Mouse (Mus musculus): ENCODE data around the gene Crybg1. TPM values are rescaled to one million over a fixed set of nuclear protein-coding genes. Genes with fewer than 3 reads are reported as not detected.

Gene Crybg1
- polyA plus RNA-seq, 1 experiment from 2014 or later, result 0.22 TPM

DNA sequence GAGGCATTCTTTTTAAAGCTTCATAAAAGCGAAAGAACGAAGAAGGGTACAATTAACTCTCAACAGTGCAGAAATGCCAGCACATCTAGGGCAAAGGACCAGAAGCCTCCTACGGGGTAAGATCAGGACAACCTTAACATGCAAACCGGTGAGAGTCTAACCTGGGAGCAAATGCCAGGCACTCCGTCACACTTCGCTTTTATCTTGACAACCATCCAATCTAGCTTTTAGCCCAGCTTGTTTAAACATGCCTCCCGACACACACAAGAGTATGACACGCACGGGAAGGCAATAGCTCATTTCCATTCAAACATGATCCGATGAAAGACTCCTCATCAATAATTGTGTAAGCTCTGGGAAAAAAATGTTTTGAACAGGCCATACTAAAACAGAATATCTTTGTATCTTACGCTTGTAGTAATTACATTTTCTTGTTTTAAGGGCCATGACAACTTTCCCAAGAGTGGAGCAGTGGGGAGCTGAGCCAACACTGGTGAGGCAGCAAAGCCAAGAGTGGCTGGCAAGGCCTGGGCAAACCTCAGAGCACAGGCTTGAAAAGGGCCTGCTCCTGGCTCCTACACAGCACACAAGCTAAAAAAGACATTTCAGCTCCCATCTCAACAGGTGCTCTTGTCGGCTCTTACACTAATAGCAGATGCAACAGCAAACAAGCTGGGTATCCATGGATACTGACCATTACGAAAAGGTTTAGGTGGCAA is 10.4 kb downstream of the Crybg1 start:
- Histone ChIP-seq H3K9me3 (no peaks in the 10 kb centered on the region), H3K4me1 (peaks cover 6% of the 10 kb centered on the region; the same call in 1 of the 2 replicates), H3K36me3 (replicated peaks) (no peaks in the 10 kb centered on the region), H3K27me3 (no peaks in the 10 kb centered on the region), H3K4me2 (no peak overlapping the region), H3K27ac (no peak overlapping the region), H3K9ac (no peak overlapping the region), H3K4me3 (replicated peaks) (no peak overlapping the region)
- 88% methylated on average over 13 of the region's 13 CpGs for WGBS
- no peak for ATAC-seq (ENCODE audit: low FRiP score)

DNA sequence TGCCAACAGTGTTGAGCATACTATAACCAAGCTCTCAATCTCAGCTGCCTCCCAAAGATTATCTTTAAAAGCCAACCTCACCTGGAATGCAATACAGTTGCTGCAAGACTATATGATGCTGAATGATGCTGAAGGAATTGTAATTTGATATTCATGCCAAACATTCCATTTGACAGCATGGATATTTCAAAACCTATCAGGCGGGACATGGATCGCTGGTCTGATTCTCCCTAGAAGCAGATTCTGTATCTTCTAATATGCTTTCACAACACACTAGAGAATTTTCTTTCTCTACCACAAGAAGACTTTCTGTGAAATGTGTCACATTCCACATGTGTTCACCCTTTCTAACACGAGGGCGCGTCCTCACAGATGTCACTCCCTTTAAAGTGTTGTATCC is 22.6 kb downstream of the Crybg1 start:
- Histone ChIP-seq H3K9ac (no peak overlapping the region), H3K4me3 (replicated peaks) (no peak overlapping the region), H3K9me3 (no peaks in the 10 kb centered on the region), H3K27me3 (no peaks in the 10 kb centered on the region), H3K4me2 (no peak overlapping the region), H3K36me3 (replicated peaks) (no peaks in the 10 kb centered on the region), H3K27ac (no peak overlapping the region), H3K4me1 (peaks cover 4% of the 10 kb centered on the region; the same call in 1 of the 2 replicates)
- no peak for ATAC-seq (ENCODE audit: low FRiP score)
- WGBS, result 89% methylated on average over 5 of the region's 5 CpGs

DNA sequence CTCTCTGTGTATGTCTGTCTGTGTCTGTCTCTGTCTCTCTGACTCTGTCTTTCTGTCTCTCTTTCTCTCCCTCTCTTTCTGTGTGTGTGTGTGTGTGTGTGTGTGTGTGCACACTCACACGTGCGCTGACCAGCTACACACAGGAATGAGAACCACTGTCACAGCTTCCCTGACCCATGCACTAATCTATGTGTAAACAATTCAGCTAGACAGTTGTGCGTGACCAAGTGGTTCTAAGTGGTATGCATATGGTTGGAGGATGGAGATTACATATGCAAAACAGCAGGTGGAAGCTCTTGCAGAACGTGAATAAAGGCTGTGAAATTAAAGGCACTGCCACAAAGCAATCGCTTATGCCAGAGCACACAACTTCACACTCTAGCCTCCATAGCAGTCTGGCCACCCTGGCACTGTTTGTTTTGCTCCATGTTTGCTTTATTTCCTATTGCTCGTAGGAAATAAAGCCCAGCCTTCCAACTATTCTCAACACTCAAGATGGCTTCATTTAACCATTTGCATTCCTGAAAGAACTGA is 24.2 kb downstream of the Crybg1 start:
- H3K9me3 ChIP-seq, result no peaks in the 10 kb centered on the region
- H3K36me3 ChIP-seq (replicated peaks), result no peaks in the 10 kb centered on the region
- no peak overlapping the region for H3K4me3 ChIP-seq (replicated peaks)
- H3K27me3 ChIP-seq, result no peaks in the 10 kb centered on the region
- ATAC-seq (ENCODE audit: low FRiP score), result peak; percentile 55; the same call in 1 of the 2 replicates
- H3K4me2 ChIP-seq, result no peak overlapping the region
- no peak overlapping the region for H3K27ac ChIP-seq
- peaks cover 4% of the 10 kb centered on the region; the same call in 1 of the 2 replicates for H3K4me1 ChIP-seq
- 52% methylated on average over 6 of the region's 6 CpGs for WGBS
- H3K9ac ChIP-seq, result no peak overlapping the region

DNA sequence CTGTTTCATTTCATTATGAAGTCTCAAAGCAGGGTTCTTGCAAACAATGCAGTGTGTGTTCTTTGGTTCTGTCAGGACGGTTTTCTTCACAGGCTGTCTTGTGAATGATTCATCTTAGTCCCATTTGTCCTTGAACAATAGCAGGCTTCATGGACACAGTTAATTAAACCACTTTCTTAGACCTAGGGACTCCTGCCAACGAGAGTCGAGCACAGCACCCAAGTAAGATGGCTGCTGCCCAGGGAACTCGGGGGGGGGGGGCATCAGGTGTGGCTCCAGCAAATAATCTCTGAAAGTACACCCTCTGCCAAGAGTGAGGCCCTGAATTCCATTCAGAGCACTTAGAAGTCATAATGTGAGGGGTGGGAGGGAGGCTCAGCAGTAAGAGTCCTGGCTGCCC is 30.0 kb downstream of the Crybg1 start:
- no peak overlapping the region for H3K4me3 ChIP-seq (replicated peaks)
- no peaks in the 10 kb centered on the region; the same call in 1 of the 2 replicates for H3K4me1 ChIP-seq
- no peak overlapping the region for H3K4me2 ChIP-seq
- H3K36me3 ChIP-seq (replicated peaks), result no peaks in the 10 kb centered on the region
- ATAC-seq (ENCODE audit: low FRiP score), result no peak
- no peaks in the 10 kb centered on the region for H3K9me3 ChIP-seq
- H3K27me3 ChIP-seq, result no peaks in the 10 kb centered on the region
- WGBS, result 24% methylated on average over 4 of the region's 4 CpGs
- H3K27ac ChIP-seq, result no peak overlapping the region
- H3K9ac ChIP-seq, result no peak overlapping the region

DNA sequence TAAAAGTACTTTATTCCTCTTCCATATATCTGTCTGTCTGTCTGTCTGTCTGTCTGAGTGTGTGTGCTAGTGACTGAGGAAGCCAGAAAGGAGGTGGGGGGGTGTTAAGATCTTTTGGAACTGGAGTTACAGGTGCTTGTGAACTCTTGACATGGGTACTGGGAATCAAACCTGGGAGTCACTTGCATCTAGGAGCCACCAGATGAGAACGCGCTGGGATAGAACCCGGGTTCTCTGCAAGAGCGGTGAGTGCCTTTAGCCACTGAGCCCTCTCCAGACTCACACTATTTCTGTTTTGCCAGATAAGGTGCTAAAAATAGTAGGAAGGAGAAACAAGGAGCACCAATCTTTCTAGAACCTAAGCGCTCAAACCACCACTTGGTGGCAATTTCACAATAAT is 31.9 kb downstream of the Crybg1 start:
- ATAC-seq (ENCODE audit: low FRiP score), result no peak
- Histone ChIP-seq H3K4me2 (no peak overlapping the region), H3K36me3 (replicated peaks) (no peaks in the 10 kb centered on the region), H3K4me1 (no peaks in the 10 kb centered on the region; the same call in 1 of the 2 replicates), H3K9me3 (no peaks in the 10 kb centered on the region), H3K9ac (no peak overlapping the region), H3K4me3 (replicated peaks) (no peak overlapping the region), H3K27ac (no peak overlapping the region), H3K27me3 (no peaks in the 10 kb centered on the region)
- WGBS, result 95% methylated on average over 5 of the region's 5 CpGs

DNA sequence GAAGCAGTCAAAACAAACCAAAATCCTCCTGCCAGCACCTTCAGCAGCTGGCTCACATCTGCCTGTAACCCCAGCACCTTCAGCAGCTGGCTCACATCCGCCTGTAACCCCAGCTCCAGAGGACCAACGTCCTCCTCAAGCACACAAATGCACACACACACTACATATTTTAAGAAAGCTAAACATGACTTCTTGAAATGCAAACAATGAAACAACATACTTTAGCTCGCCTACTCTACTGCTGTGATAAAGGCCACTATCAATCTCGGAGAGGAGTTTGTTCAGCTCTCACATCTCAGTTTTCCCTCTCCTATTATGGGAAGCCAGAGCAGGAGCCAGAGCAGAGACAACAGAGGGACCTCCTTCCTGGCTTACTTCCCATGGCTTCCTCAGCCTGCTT is 34.0 kb downstream of the Crybg1 start:
- H3K4me1 ChIP-seq, result no peaks in the 10 kb centered on the region; the same call in 1 of the 2 replicates
- WGBS, result 71% methylated on average over 4 of the region's 4 CpGs
- no peak for ATAC-seq (ENCODE audit: low FRiP score)

DNA sequence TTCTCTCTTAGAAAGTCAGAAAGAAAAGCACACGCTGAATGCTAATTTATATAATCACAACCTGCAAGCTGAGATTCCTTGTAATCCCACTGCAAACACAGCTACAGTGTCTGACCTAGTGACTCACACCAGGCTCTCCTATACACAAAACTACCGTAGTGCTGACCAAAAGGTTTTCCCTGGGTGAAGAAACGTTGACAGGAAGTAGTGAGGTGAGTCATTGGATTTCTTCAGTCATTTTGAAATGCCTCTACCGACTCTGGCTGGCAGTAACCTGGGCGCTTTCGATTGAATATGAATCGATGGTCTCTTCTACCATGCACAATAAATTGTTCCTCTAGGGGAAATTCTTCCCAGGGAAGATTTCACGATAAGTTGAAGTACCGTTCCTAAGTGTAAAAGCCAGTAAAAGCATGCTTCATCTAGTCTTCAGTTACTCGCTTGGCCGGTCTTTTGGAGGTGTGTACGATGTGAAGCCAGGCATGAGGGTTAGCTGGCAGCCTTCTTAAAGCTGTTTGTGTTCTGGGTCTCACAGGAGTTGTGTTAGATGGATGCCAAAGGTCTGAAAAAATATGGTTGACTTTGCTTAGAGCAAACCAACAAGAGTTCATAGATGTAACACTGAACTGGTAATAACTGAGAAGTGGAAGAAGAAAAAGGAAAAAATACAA is 36.5 kb downstream of the Crybg1 start:
- Histone ChIP-seq H3K27me3 (no peaks in the 10 kb centered on the region), H3K27ac (no peak overlapping the region), H3K4me3 (replicated peaks) (no peak overlapping the region), H3K9ac (no peak overlapping the region), H3K4me2 (no peak overlapping the region), H3K9me3 (no peaks in the 10 kb centered on the region), H3K36me3 (replicated peaks) (no peaks in the 10 kb centered on the region), H3K4me1 (no peaks in the 10 kb centered on the region)
- ATAC-seq (ENCODE audit: low FRiP score), result no peak
- WGBS, result 86% methylated on average over 12 of the region's 12 CpGs

More for the DNA sequence above, 34.0 kb downstream of the Crybg1 start:
- Histone ChIP-seq H3K4me2 (no peak overlapping the region), H3K27me3 (no peaks in the 10 kb centered on the region), H3K4me3 (replicated peaks) (no peak overlapping the region), H3K9me3 (no peaks in the 10 kb centered on the region), H3K36me3 (replicated peaks) (no peaks in the 10 kb centered on the region), H3K27ac (no peak overlapping the region), H3K9ac (no peak overlapping the region)

DNA sequence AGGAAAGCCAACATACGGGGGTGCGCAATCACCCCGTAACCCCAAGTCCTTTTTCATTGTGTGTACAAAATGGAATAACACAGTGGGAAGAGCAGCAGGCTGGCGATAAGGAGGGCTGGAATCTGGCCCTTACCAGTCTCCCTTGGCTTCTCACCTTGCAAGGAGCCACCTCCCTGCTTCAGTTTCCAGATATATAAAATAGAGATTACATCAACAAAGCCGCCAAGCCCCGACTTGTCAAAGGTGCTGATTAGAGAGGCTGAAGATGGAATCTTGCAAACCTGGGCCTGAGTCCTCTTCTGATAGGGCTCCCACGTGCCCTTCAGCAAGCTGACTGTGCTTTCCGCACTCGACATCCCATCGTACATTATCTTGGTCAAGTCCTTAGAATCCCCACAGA is 37.5 kb downstream of the Crybg1 start:
- H3K27ac ChIP-seq, result no peak overlapping the region
- no peak overlapping the region for H3K4me3 ChIP-seq (replicated peaks)
- H3K27me3 ChIP-seq, result no peaks in the 10 kb centered on the region
- no peaks in the 10 kb centered on the region for H3K36me3 ChIP-seq (replicated peaks)
- no peak overlapping the region for H3K4me2 ChIP-seq
- no peaks in the 10 kb centered on the region for H3K4me1 ChIP-seq
- H3K9me3 ChIP-seq, result no peaks in the 10 kb centered on the region
- H3K9ac ChIP-seq, result no peak overlapping the region
- 94% methylated on average over 10 of the region's 10 CpGs for WGBS
- ATAC-seq (ENCODE audit: low FRiP score), result no peak

DNA sequence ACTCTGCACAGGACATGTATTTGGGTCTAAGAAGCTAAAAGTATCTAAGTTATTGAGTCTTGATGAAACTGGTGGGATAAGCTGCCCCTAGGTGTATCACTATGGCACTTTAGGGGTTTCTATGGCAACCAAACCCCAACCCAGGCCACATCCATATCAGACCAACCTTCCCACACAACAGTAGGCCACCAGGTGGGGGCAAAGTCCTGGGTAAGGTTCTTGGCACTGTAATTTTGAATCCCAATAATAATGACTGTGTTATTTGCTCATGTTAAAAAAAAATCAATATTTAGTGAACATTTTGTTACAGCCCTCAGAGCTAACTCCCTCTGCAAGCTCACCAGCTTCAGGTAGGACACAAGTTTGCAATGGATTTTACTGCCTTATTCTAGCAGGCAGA is 38.2 kb downstream of the Crybg1 start:
- Histone ChIP-seq H3K9me3 (no peaks in the 10 kb centered on the region), H3K36me3 (replicated peaks) (no peaks in the 10 kb centered on the region), H3K27me3 (no peaks in the 10 kb centered on the region), H3K4me1 (no peaks in the 10 kb centered on the region), H3K9ac (no peak overlapping the region), H3K4me3 (replicated peaks) (no peak overlapping the region), H3K27ac (no peak overlapping the region), H3K4me2 (no peak overlapping the region)
- ATAC-seq (ENCODE audit: low FRiP score), result no peak

DNA sequence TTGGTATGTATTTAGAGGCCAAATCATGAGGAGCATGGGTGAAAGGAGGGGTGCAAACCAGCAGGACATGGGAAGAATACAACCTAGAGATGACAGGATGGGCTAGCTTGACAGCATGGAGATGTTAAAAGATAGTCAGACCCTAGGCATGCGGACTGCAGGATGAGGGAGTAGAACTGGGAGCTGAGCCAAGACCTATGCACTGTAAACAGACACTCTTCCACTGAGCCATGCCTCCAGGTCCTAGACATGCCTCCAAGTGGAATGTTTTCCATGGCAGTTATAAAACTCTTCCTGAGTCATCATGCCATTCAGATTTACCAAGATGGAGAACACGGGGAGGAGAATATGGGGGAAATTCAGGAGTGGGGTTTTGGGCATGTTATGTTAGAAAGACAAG is 53.9 kb downstream of the Crybg1 start:
- 78% methylated on average over 2 of the region's 2 CpGs for WGBS
- Histone ChIP-seq H3K27ac (no peak overlapping the region), H3K4me3 (replicated peaks) (no peak overlapping the region), H3K9ac (no peak overlapping the region), H3K27me3 (no peaks in the 10 kb centered on the region), H3K9me3 (peaks cover 11% of the 10 kb centered on the region; the same call in 1 of the 2 replicates), H3K4me2 (no peak overlapping the region), H3K36me3 (replicated peaks) (no peaks in the 10 kb centered on the region), H3K4me1 (no peaks in the 10 kb centered on the region)
- ATAC-seq (ENCODE audit: low FRiP score), result no peak

DNA sequence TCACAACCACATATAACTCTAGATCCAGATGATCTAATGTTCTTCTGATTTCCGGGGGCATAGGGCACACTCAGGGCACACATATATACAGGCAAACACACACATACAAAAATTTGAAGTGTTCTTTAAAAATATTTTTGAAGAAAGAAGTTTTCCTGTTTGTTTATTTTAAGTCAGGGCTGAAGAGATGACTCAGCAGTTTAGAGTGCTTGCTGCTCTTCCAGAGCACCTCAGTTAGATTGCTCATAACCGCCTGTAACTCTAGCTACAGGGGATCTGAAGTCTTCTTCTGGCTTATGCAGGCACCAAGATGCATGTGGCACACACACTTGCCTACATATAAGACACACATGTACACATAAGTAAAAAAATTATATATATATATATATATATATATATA is 56.9 kb downstream of the Crybg1 start:
- Histone ChIP-seq H3K36me3 (replicated peaks) (no peaks in the 10 kb centered on the region), H3K9ac (no peak overlapping the region), H3K9me3 (peaks cover 15% of the 10 kb centered on the region; the same call in 1 of the 2 replicates), H3K27me3 (no peaks in the 10 kb centered on the region), H3K4me3 (replicated peaks) (no peak overlapping the region), H3K4me1 (no peaks in the 10 kb centered on the region), H3K4me2 (no peak overlapping the region), H3K27ac (no peak overlapping the region)
- 83% methylated on average over 2 of the region's 2 CpGs for WGBS
- ATAC-seq (ENCODE audit: low FRiP score), result no peak

DNA sequence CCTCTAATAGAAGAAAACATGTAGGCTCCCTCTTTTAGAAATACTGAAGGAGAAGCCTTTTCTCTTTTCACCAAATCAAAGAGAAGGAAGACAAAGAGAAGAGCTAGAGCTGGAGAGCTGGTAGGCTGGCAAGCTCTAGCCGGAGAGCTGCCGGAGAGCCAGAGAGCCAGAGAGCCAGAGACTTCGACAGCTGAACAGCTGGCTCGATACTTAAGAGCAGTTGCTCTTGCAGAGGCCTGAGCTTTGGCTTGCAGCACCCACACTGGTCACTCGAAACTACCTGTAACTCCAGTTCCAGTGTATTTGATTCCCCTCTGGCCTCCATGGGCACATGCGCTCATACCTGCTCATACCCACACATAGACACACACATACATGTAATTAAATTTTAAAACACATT is 68.3 kb downstream of the Crybg1 start:
- ATAC-seq (ENCODE audit: low FRiP score), result no peak

More for the DNA sequence above, 68.3 kb downstream of the Crybg1 start:
- no peaks in the 10 kb centered on the region for H3K36me3 ChIP-seq (replicated peaks)
- H3K9me3 ChIP-seq, result no peaks in the 10 kb centered on the region
- H3K27ac ChIP-seq, result no peak overlapping the region
- no peaks in the 10 kb centered on the region for H3K27me3 ChIP-seq
- H3K4me1 ChIP-seq, result no peaks in the 10 kb centered on the region
- no peak overlapping the region for H3K4me2 ChIP-seq
- no peak overlapping the region for H3K9ac ChIP-seq
- 60% methylated on average over 6 of the region's 6 CpGs for WGBS
- no peak overlapping the region for H3K4me3 ChIP-seq (replicated peaks)
